Mouse (Mus musculus): Measurements from ENCODE around the gene Mbtd1.

DNA sequence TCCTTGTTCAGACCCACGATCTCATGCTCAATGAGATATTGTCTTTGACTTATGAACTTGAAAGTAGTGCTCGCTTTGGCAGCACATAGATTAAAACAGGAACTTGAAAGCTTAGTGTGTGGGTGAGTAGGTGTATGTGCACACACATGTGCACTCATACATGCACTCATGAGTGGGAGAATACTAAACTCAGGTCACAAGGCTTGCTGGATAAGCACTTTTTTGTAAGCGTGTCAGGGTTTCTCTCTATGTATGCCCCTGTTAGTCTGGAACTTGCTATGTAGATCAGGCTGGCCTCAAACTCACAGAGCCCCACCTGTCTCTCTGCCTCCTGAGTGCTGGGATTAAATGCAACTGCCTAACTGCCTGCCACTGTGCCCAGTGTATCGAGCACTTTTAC lies 101.4 kb downstream of the Mbtd1 start:
- TF ChIP-seq CTCF (IDR thresholded peaks at IDR 0.05; ENCODE audit: insufficient read depth, low read depth, low read length): no peak
- TF ChIP-seq POLR2A (IDR thresholded peaks at IDR 0.05; ENCODE audit: insufficient read depth, low read depth, low read length): no peak

Measured in olfactory bulb, adult 2 months (tissue).